8 mouse cellular contexts compared by ENCODE assay signal in genomic region chr3:35753825-35754767, GRCm38 (mm10). TPM values are rescaled to one million over a fixed set of nuclear protein-coding genes. Genes with fewer than 3 reads are reported as not detected.
A peak's percentile ranks its signal among the peaks of the same experiment; 100 is the strongest.
DNase-seq lines count a peak whose midpoint lies in the region; ATAC-seq and TF ChIP-seq lines count a peak whose summit lies in the region.

Gene Atp11b (plus strand): TSS chr3:35754106.

- no peaks in the 10 kb centered on the region for H3K27me3 ChIP-seq in cerebellum, adult 2 months (ENCODE audit: control insufficient read depth, insufficient read depth, low read length)

- peak within 1 kb of the TSS; percentile 75 for H3K27ac ChIP-seq in cerebellum, adult 2 months (ENCODE audit: insufficient read depth, low read length)

- peak; percentile 39; the same call in 1 of the 2 replicates for TF ChIP-seq POLR2A in cerebellum, adult 2 months (IDR thresholded peaks at IDR 0.05; ENCODE audit: borderline replicate concordance, insufficient read depth, low read length)

- ATAC-seq in hematopoietic stem cell, adult 5-6 weeks (replicated peaks in 1 of 2; ENCODE audit: insufficient read depth in 1 of 2, low FRiP score in 2 of 2, low TSS enrichment in 1 of 2, low read depth in 1 of 2, poor library complexity in 2 of 2, severe bottlenecking in 2 of 2) = peak; percentile 90 to 92

- peaks cover 4% of the 10 kb centered on the region for H3K4me1 ChIP-seq in cerebellum, adult 2 months (ENCODE audit: control insufficient read depth, insufficient read depth, low read length)

- peak; percentile 63 for DNase-seq in MEL-GATA-1-ER (ENCODE audit: extremely low read depth, low read depth)
- peak; percentile 83 to 87 for DNase-seq in cerebellum, adult 2 months
- DNase-seq in forelimb bud, embryonic 11.5 days (ENCODE audit: low read depth, low spot score) = peak; percentile 86
- peak; percentile 70 to 79 for DNase-seq in layer of hippocampus, postnatal 10 days (ENCODE audit: low spot score in 2 of 2)
- peak; percentile 79 for DNase-seq in lung, postnatal 10 days
- DNase-seq in ovary, postnatal 36 days (ENCODE audit: low spot score) = peak; percentile 83
- DNase-seq in thymus, postnatal 25 days = peak; percentile 90

- TF ChIP-seq CTCF in cerebellum, adult 2 months (IDR thresholded peaks at IDR 0.05; ENCODE audit: borderline replicate concordance, insufficient read depth, low read depth, low read length) = peak; percentile 14; the same call in 1 of the 2 replicates

- WGBS in cerebellum, adult 2 months = under 1% methylated on average over 108 of the region's 114 CpGs

- peak within 1 kb of the TSS; percentile 69 for H3K4me3 ChIP-seq in cerebellum, adult 2 months (replicated peaks; ENCODE audit: insufficient read depth, low read depth, low read length)

RNA-seq across cellular contexts. Expression of gene Atp11b, which starts in this region (rescaled TPM):
- polyA plus RNA-seq in cerebellum, adult 2 months (2012; rRNA removed) = 159 and 163 TPM in 2 replicates
- total RNA-seq in hematopoietic stem cell, adult 5-6 weeks (2017) = 159 and 183 TPM in 2 replicates
- total RNA-seq in layer of hippocampus, postnatal 10 days (2021) = 100 to 1,000 TPM; 119 to 148 TPM

Comparison
In these comparisons a context has a peak if more than half of its experiments do, and no peak if none do; other contexts are left out.
1. Peak in every context shown above with its lines: DNase-seq, ATAC-seq, H3K4me3 ChIP-seq and H3K27ac ChIP-seq.